Mouse (Mus musculus): ENCODE data around the gene Ctxn1.

GRCm38 (mm10) chr8:4249213-4249612 is 9.9 kb downstream of the Ctxn1 start:
- no peak for TF ChIP-seq CTCF (IDR thresholded peaks at IDR 0.05; ENCODE audit: low read depth, low read length)
- no peak for TF ChIP-seq TAL1 (conservative IDR thresholded peaks at IDR 0.05; ENCODE audit: low read depth, low read length)
- TF ChIP-seq POLR2AphosphoS5 (IDR thresholded peaks at IDR 0.05; ENCODE audit: insufficient replicate concordance, low read depth, low read length), result no peak
- TF ChIP-seq GATA1 (IDR thresholded peaks at IDR 0.05; ENCODE audit: borderline replicate concordance, low read length), result no peak

Data from G1E (cell line).